8 mouse cellular contexts compared by ENCODE assay signal in the genomic region with DNA sequence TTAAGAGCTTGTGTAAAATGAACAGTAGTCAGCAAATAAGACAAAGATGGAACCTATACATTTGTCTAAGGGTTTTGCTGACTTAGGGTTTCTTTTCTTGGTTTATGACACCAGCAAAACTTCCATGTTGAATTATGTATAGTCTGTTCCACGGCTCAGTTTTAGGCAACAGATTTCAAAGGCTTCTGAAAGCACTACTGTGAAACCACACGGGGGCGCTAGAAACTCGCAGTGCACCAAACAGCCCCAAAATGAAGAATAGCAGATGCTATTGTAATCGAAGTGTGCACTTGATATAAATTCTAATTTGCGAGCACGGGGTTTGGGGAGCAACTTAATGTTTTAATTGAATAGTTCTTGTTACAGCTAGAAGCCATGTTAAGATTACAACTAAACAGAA. TPM values are rescaled to one million over a fixed set of nuclear protein-coding genes. Genes with fewer than 3 reads are reported as not detected.
DNase-seq lines count a peak whose midpoint lies in the region; ATAC-seq and TF ChIP-seq lines count a peak whose summit lies in the region.

No protein-coding gene starts in this region.

- H3K4me3 ChIP-seq in heart, embryonic 10.5 days = no peak overlapping the region
- H3K4me3 ChIP-seq in heart, embryonic 12.5 days = no peak overlapping the region
- no peak overlapping the region for H3K4me3 ChIP-seq in cortical plate, adult 2 months (ENCODE audit: insufficient read depth, low read length)
- no peak overlapping the region for H3K4me3 ChIP-seq in midbrain, embryonic 15.5 days

- H3K27me3 ChIP-seq in heart, embryonic 10.5 days (ENCODE audit: insufficient read depth, poor library complexity, severe bottlenecking) = no peaks in the 10 kb centered on the region
- H3K27me3 ChIP-seq in heart, embryonic 12.5 days (replicated peaks) = no peaks in the 10 kb centered on the region
- H3K27me3 ChIP-seq in midbrain, embryonic 15.5 days (replicated peaks) = no peaks in the 10 kb centered on the region

- no peaks in the 10 kb centered on the region for H3K4me1 ChIP-seq in heart, embryonic 10.5 days
- no peaks in the 10 kb centered on the region for H3K4me1 ChIP-seq in heart, embryonic 12.5 days (replicated peaks)
- no peaks in the 10 kb centered on the region for H3K4me1 ChIP-seq in cortical plate, adult 2 months (ENCODE audit: control insufficient read depth, insufficient read depth, low read length)
- 0 out of 2 replicates have a peak, but pooled peaks cover 4% of the 10 kb centered on the region for H3K4me1 ChIP-seq in midbrain, embryonic 15.5 days

- no peaks in the 10 kb centered on the region for H3K9me3 ChIP-seq in heart, embryonic 10.5 days
- no peaks in the 10 kb centered on the region for H3K9me3 ChIP-seq in heart, embryonic 12.5 days (replicated peaks)
- H3K9me3 ChIP-seq in midbrain, embryonic 15.5 days = no peaks in the 10 kb centered on the region

- no peak for ATAC-seq in heart, embryonic 12.5 days (ENCODE audit: insufficient number of reproducible peaks, low FRiP score)
- 0 out of 2 replicates have a peak, but pooled peaks have one; percentile 63 for ATAC-seq in midbrain, embryonic 15.5 days (replicated peaks)

- DNase-seq in heart, embryonic 10.5 days (ENCODE audit: low spot score) = peak; percentile 75
- DNase-seq in WW6 (ENCODE audit: low read depth, low spot score) = peak; percentile 5
- peak; percentile 37 to 73 for DNase-seq in heart, postnatal 10 days
- peak; percentile 48 to 52 for DNase-seq in layer of hippocampus, postnatal 36 days
- DNase-seq in urinary bladder, postnatal 14 days (ENCODE audit: low spot score) = peak; percentile 70

- intact Hi-C loops in heart, postnatal 10 days (cut with DNase I) = loop anchor here (2.0 kb wide), 1 partner anchor 1958 kb away; no protein-coding TSS in a partner anchor

- no peak overlapping the region for H3K9ac ChIP-seq in heart, embryonic 12.5 days
- H3K9ac ChIP-seq in midbrain, embryonic 15.5 days = no peak overlapping the region

- WGBS in heart, embryonic 10.5 days = 16% methylated on average over 7 of the region's 7 CpGs
- WGBS in heart, embryonic 12.5 days = 16% methylated on average over 7 of the region's 7 CpGs
- WGBS in midbrain, embryonic 15.5 days = 8% methylated on average over 7 of the region's 7 CpGs

- no peak overlapping the region for H3K4me2 ChIP-seq in heart, embryonic 12.5 days
- no peak overlapping the region for H3K4me2 ChIP-seq in midbrain, embryonic 15.5 days

- H3K27ac ChIP-seq in heart, embryonic 10.5 days = no peak overlapping the region
- H3K27ac ChIP-seq in heart, embryonic 12.5 days (ENCODE audit: poor library complexity, severe bottlenecking) = no peak overlapping the region
- H3K27ac ChIP-seq in cortical plate, adult 2 months (ENCODE audit: insufficient read depth, low read length) = no peak overlapping the region
- H3K27ac ChIP-seq in midbrain, embryonic 15.5 days = no peak overlapping the region

- TF ChIP-seq CTCF in cortical plate, adult 2 months (IDR thresholded peaks at IDR 0.05; ENCODE audit: extremely low read depth, insufficient read depth, low read length) = peak; percentile 68

- no peaks in the 10 kb centered on the region for H3K36me3 ChIP-seq in heart, embryonic 10.5 days
- no peaks in the 10 kb centered on the region for H3K36me3 ChIP-seq in heart, embryonic 12.5 days
- H3K36me3 ChIP-seq in midbrain, embryonic 15.5 days (replicated peaks) = no peaks in the 10 kb centered on the region

- no peak for TF ChIP-seq POLR2A in cortical plate, adult 2 months (IDR thresholded peaks at IDR 0.05; ENCODE audit: extremely low read depth, insufficient read depth, low read length)

RNA-seq across cellular contexts. Expression of a gene that starts 58.3 kb away (rescaled TPM):
- polyA plus RNA-seq in heart, embryonic 10.5 days (2016; fragmentation: Nextera tagmentation; extraction: Ambion mirVana) = 0.06 and 0.11 TPM in 2 replicates
- polyA plus RNA-seq in heart, embryonic 12.5 days (2016; fragmentation: Nextera tagmentation; extraction: Ambion mirVana) = 0.15 and 0.27 TPM in 2 replicates
- polyA plus RNA-seq in cortical plate, adult 2 months (2012; rRNA removed) = 0.17 and 0.21 TPM in 2 replicates
- under 1 TPM; 0.05 to 0.10 TPM for total RNA-seq in heart, postnatal 10 days (2021)
- under 1 TPM; 0.10 to 0.12 TPM for total RNA-seq in layer of hippocampus, postnatal 36 days (2021)
- 0.37 and 0.43 TPM in 2 replicates for polyA plus RNA-seq in midbrain, embryonic 15.5 days (2015; fragmentation: Nextera tagmentation; extraction: Ambion mirVana)

Comparison
In these comparisons a context has a peak if more than half of its experiments do, and no peak if none do; other contexts are left out.
1. DNase-seq: peak in every context shown above with its lines; median percentile 75 in heart, embryonic 10.5 days; 70 in urinary bladder, postnatal 14 days; 55 in heart, postnatal 10 days; 50 in layer of hippocampus, postnatal 36 days; 5 in WW6.